8 mouse cellular contexts compared by ENCODE assay signal in the genomic region with DNA sequence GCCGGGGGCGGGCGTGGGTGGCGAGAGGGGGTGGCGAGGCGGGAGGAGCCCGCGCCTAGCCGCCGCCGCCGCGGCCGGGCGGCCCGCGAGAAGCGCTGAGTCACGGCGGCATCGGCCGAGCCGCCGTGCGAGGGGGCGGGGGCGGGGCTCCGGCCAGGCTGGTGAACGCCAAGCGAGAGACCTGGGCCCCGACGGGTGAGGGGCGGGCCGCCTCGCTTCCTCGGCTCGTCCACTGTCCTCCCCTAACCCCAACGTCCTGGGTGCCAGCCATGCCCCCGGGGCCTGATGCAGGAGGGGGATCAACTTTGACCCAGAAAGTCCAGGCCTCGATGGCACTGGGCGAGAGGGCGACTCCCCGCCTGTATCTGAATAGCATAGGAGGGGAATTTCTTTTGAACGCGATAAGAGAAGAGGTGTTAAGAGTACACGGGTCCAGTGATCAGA. TPM values are rescaled to one million over a fixed set of nuclear protein-coding genes. Genes with fewer than 3 reads are reported as not detected.
DNase-seq lines count a peak whose midpoint lies in the region; ATAC-seq and TF ChIP-seq lines count a peak whose summit lies in the region.

Me1 (minus strand) TSS at position 136 of the 444 bp plus-strand sequence.

- no peaks in the 10 kb centered on the region for H3K4me1 ChIP-seq in forebrain, embryonic 12.5 days
- H3K4me1 ChIP-seq in lung, postnatal 0 days (ENCODE audit: insufficient read depth, low read depth, low read length), result 0 out of 2 replicates have a peak, but pooled peaks cover 2% of the 10 kb centered on the region

- ATAC-seq in forebrain, embryonic 12.5 days (ENCODE audit: low FRiP score), result peak; percentile 86
- peak; percentile 87 for ATAC-seq in lung, postnatal 0 days

- H3K27me3 ChIP-seq in forebrain, embryonic 12.5 days, result 0 out of 2 replicates have a peak, but pooled peaks cover 2% of the 10 kb centered on the region
- no peaks in the 10 kb centered on the region for H3K27me3 ChIP-seq in lung, postnatal 0 days (replicated peaks; ENCODE audit: insufficient read depth, low read length)

- intact Hi-C loops in heart, postnatal 14 days (cut with DNase I), result loop anchor here (5.0 kb wide), 1 partner anchor 46 kb away; the partner anchor contains the start of gene Prss35

- peak within 1 kb of the TSS; percentile 72 for H3K4me3 ChIP-seq in forebrain, embryonic 12.5 days (replicated peaks)
- peak within 1 kb of the TSS; percentile 68 for H3K4me3 ChIP-seq in lung, postnatal 0 days (ENCODE audit: low read depth, low read length)

- TF ChIP-seq EP300 in lung, postnatal 0 days (IDR thresholded peaks at IDR 0.05), result no peak

- no peaks in the 10 kb centered on the region for H3K36me3 ChIP-seq in forebrain, embryonic 12.5 days (replicated peaks)
- H3K36me3 ChIP-seq in lung, postnatal 0 days (ENCODE audit: insufficient read depth, low read length), result no peaks in the 10 kb centered on the region

- WGBS in forebrain, embryonic 12.5 days, result under 1% methylated on average over 37 of the region's 46 CpGs
- WGBS in lung, postnatal 0 days, result 5% methylated on average over 29 of the region's 46 CpGs

- TF ChIP-seq POLR2A in brain, embryonic 14.5 days (IDR thresholded peaks at IDR 0.05; ENCODE audit: borderline replicate concordance, extremely low read depth, insufficient read depth, insufficient read length, poor library complexity, severe bottlenecking), result no peak

- no peak within 1 kb of the TSS for H3K27ac ChIP-seq in forebrain, embryonic 12.5 days
- H3K27ac ChIP-seq in lung, postnatal 0 days (ENCODE audit: low read length), result peak within 1 kb of the TSS; percentile 77

- no peak for TF ChIP-seq CTCF in brain, embryonic 14.5 days (IDR thresholded peaks at IDR 0.05; ENCODE audit: borderline replicate concordance, extremely low read depth, insufficient read depth, insufficient read length)
- TF ChIP-seq CTCF in lung, postnatal 0 days (IDR thresholded peaks at IDR 0.05), result no peak

- H3K9ac ChIP-seq in forebrain, embryonic 12.5 days, result peak within 1 kb of the TSS; percentile 83
- H3K9ac ChIP-seq in lung, postnatal 0 days (replicated peaks; ENCODE audit: low read depth), result peak within 1 kb of the TSS; percentile 54

- peak within 1 kb of the TSS; percentile 90 for H3K4me2 ChIP-seq in forebrain, embryonic 12.5 days
- H3K4me2 ChIP-seq in lung, postnatal 0 days (replicated peaks; ENCODE audit: low read depth, low read length), result peak within 1 kb of the TSS; percentile 89

- no peaks in the 10 kb centered on the region for H3K9me3 ChIP-seq in forebrain, embryonic 12.5 days
- no peaks in the 10 kb centered on the region for H3K9me3 ChIP-seq in lung, postnatal 0 days (ENCODE audit: low read length)

- no peak for DNase-seq in frontal cortex, adult 2 months (ENCODE audit: extremely low spot score in 1 of 2, low spot score in 1 of 2)
- DNase-seq in frontal cortex, postnatal 14 days (ENCODE audit: low spot score in 2 of 2), result no peak
- peak; percentile 58 for DNase-seq in brain, embryonic 14.5 days (ENCODE audit: low read depth)
- peak; percentile 59 to 66 for DNase-seq in heart, postnatal 14 days
- peak; percentile 54 to 72 for DNase-seq in kidney, postnatal 4 days
- DNase-seq in lung, postnatal 0 days (ENCODE audit: low spot score), result peak; percentile 67
- DNase-seq in retina, embryonic 14.5 days (ENCODE audit: low spot score), result peak; percentile 70

RNA-seq across cellular contexts. Expression of gene Me1, which starts in this region (rescaled TPM):
- 49.7 and 51.2 TPM in 2 replicates for polyA plus RNA-seq in frontal cortex, adult 2 months (2012; rRNA removed)
- 13.1 and 26.8 TPM in 2 replicates for polyA plus RNA-seq in brain, embryonic 14.5 days (2012; rRNA removed)
- polyA plus RNA-seq in forebrain, embryonic 12.5 days (2016; fragmentation: Nextera tagmentation; extraction: Ambion mirVana), result 11.4 and 11.6 TPM in 2 replicates
- total RNA-seq in heart, postnatal 14 days (2021), result 10 to 100 TPM; 73.0 to 84.6 TPM
- polyA plus RNA-seq in lung, postnatal 0 days (2015; fragmentation: Nextera tagmentation; extraction: Ambion mirVana), result 48.7 and 51.1 TPM in 2 replicates

Comparison
In these comparisons a context has a peak if more than half of its experiments do, and no peak if none do; other contexts are left out.
1. DNase-seq: peak in brain, embryonic 14.5 days (single experiment), heart, postnatal 14 days (2 of 2), kidney, postnatal 4 days (2 of 2), lung, postnatal 0 days (single experiment) and retina, embryonic 14.5 days (single experiment); none in frontal cortex, adult 2 months (0 of 2) and frontal cortex, postnatal 14 days (0 of 2).